Mouse (Mus musculus) lung, adult 2 months (tissue): ENCODE measurements around the gene U90926.

Experiments
- CTCF ChIP-seq: fragments of 200-500 bp; IDR thresholded peaks from 2 replicates; pipeline ENCODE4 v1.5.1; 2011; ENCODE audit warnings: mild to moderate bottlenecking, low read length, control low read depth; ENCODE audit not compliant: insufficient read depth
- POLR2A ChIP-seq: fragments of 200-500 bp; IDR thresholded peaks from 2 replicates; pipeline ENCODE4 v1.6.1; 2011; ENCODE audit warnings: low read depth, mild to moderate bottlenecking, control low read depth, low read length, borderline replicate concordance; ENCODE audit errors: extremely low read depth

- TF ChIP-seq CTCF (no peak), POLR2A (no peak)
Measured at GRCm38 (mm10) chr5:92244900-92245299, 29.7 kb upstream of the U90926 start.
